ENCODE assay signal across 22 mouse cellular contexts in genomic region chr2:159714633-159715032, GRCm38 (mm10).
DNase-seq lines count a peak whose midpoint lies in the region; ATAC-seq and TF ChIP-seq lines count a peak whose summit lies in the region.
"Had no signal": no experiment of that assay in that cellular context is flagged by ENCODE, and none has a peak within 500 bp of the region (broad histone marks: within the 10 kb centered on the region; RNA-seq: fewer than 3 reads in every experiment).

No protein-coding gene starts in this region.

- no peak overlapping the region for H3K4me2 ChIP-seq in limb, embryonic 14.5 days (replicated peaks; ENCODE audit: low read depth, low read length, severe bottlenecking)
- H3K4me2 ChIP-seq: embryonic facial prominence, embryonic 15.5 days; forebrain, embryonic 15.5 days; heart, embryonic 15.5 days; hindbrain, embryonic 13.5 days; intestine, embryonic 15.5 days had no signal

- peaks cover 6% of the 10 kb centered on the region; the same call in 1 of the 2 replicates for H3K4me1 ChIP-seq in limb, embryonic 14.5 days (ENCODE audit: control insufficient read depth, insufficient read depth, low read length)
- H3K4me1 ChIP-seq in limb, embryonic 10.5 days = peaks cover 27% of the 10 kb centered on the region
- H3K4me1 ChIP-seq: heart, embryonic 10.5 days; heart, embryonic 15.5 days; intestine, embryonic 15.5 days had no signal

- H3K9me3 ChIP-seq in limb, embryonic 14.5 days (ENCODE audit: control insufficient read depth, low read length) = no peaks in the 10 kb centered on the region
- no peaks in the 10 kb centered on the region for H3K9me3 ChIP-seq in limb, embryonic 10.5 days (replicated peaks)
- H3K9me3 ChIP-seq: embryonic facial prominence, embryonic 15.5 days; forebrain, embryonic 15.5 days; heart, embryonic 10.5 days; heart, embryonic 15.5 days; hindbrain, embryonic 13.5 days; intestine, embryonic 15.5 days had no signal

- H3K36me3 ChIP-seq in limb, embryonic 14.5 days (ENCODE audit: control insufficient read depth, insufficient read depth, low read length) = no peaks in the 10 kb centered on the region
- H3K36me3 ChIP-seq in limb, embryonic 10.5 days = no peaks in the 10 kb centered on the region
- H3K36me3 ChIP-seq: embryonic facial prominence, embryonic 15.5 days; forebrain, embryonic 15.5 days; heart, embryonic 10.5 days; heart, embryonic 15.5 days; hindbrain, embryonic 13.5 days; intestine, embryonic 15.5 days had no signal

- 16% methylated on average over 3 of the region's 3 CpGs for WGBS in limb, embryonic 14.5 days
- 21% methylated on average over 3 of the region's 3 CpGs for WGBS in limb, embryonic 10.5 days

- no peak overlapping the region for H3K4me3 ChIP-seq in limb, embryonic 14.5 days (replicated peaks; ENCODE audit: low read length)
- H3K4me3 ChIP-seq in limb, embryonic 10.5 days = no peak overlapping the region
- H3K4me3 ChIP-seq: embryonic facial prominence, embryonic 15.5 days; forebrain, embryonic 15.5 days; heart, embryonic 10.5 days; heart, embryonic 15.5 days; hindbrain, embryonic 13.5 days; intestine, embryonic 15.5 days had no signal

- peak; percentile 15 for DNase-seq in embryo, embryonic 11 days
- DNase-seq in embryo, embryonic 9.5 days (ENCODE audit: extremely low spot score) = no peak
- DNase-seq in limb, embryonic 14.5 days (ENCODE audit: low spot score) = peak; percentile 53
- no peak for DNase-seq in limb, embryonic 10.5 days (ENCODE audit: low spot score)
- peak; percentile 24 for DNase-seq in hindlimb bud, embryonic 11.5 days (ENCODE audit: extremely low spot score, low read depth, low spot score)
- no peak for DNase-seq in adrenal gland, postnatal 14 days
- DNase-seq in spleen, adult 18-20 months = no peak
- DNase-seq: adrenal gland, postnatal 25 days; cerebellum, adult 18-20 months; cerebellum, adult 9-11 months; cerebellum, postnatal 36 days; gastrocnemius, postnatal 36 days; heart, adult 18-20 months; heart, postnatal 14 days; kidney, adult 18-20 months had no signal

- ATAC-seq in limb, embryonic 14.5 days (ENCODE audit: low FRiP score, low read depth) = no peak
- ATAC-seq: forebrain, embryonic 15.5 days; hindbrain, postnatal 0 days; intestine, embryonic 15.5 days had no signal

- H3K9ac ChIP-seq in limb, embryonic 14.5 days (ENCODE audit: low read depth, low read length, severe bottlenecking) = no peak overlapping the region
- H3K9ac ChIP-seq: embryonic facial prominence, embryonic 15.5 days; forebrain, embryonic 15.5 days; heart, embryonic 15.5 days; hindbrain, embryonic 13.5 days; intestine, embryonic 15.5 days had no signal

- H3K27me3 ChIP-seq in limb, embryonic 14.5 days (ENCODE audit: control insufficient read depth, insufficient read depth, low read length) = no peaks in the 10 kb centered on the region
- no peaks in the 10 kb centered on the region for H3K27me3 ChIP-seq in limb, embryonic 10.5 days (ENCODE audit: low read depth, poor library complexity, severe bottlenecking)
- H3K27me3 ChIP-seq: embryonic facial prominence, embryonic 15.5 days; forebrain, embryonic 15.5 days; heart, embryonic 15.5 days; hindbrain, embryonic 13.5 days; intestine, embryonic 15.5 days had no signal

- no peak overlapping the region for H3K27ac ChIP-seq in limb, embryonic 14.5 days (replicated peaks; ENCODE audit: low read depth, low read length)
- no peak overlapping the region for H3K27ac ChIP-seq in limb, embryonic 10.5 days
- H3K27ac ChIP-seq: embryonic facial prominence, embryonic 15.5 days; forebrain, embryonic 15.5 days; heart, embryonic 10.5 days; heart, embryonic 15.5 days; hindbrain, embryonic 13.5 days; hindbrain, postnatal 0 days; intestine, embryonic 15.5 days had no signal

- TF ChIP-seq POLR2A in limb, embryonic 14.5 days (IDR thresholded peaks at IDR 0.05; ENCODE audit: borderline replicate concordance, extremely low read depth, insufficient read depth, insufficient read length) = no peak

Comparison
In these comparisons a context has a peak if more than half of its experiments do, and no peak if none do; other contexts are left out.
1. DNase-seq: peak in embryo, embryonic 11 days (single experiment), limb, embryonic 14.5 days (single experiment) and hindlimb bud, embryonic 11.5 days (single experiment); none in embryo, embryonic 9.5 days (single experiment), limb, embryonic 10.5 days (single experiment), adrenal gland, postnatal 14 days (single experiment) and spleen, adult 18-20 months (0 of 2).